Mouse (Mus musculus) lung, postnatal 0 days (tissue): ENCODE data around the gene Itgam.

Experiments
- CTCF ChIP-seq: IDR thresholded peaks from 2 replicates; pipeline ENCODE4 v1.5.1; 2016; ENCODE audit warnings: antibody characterized with exemption, mild to moderate bottlenecking
- EP300 ChIP-seq: IDR thresholded peaks from 2 replicates; pipeline ENCODE4 v1.6.1; 2016; ENCODE audit warnings: antibody characterized with exemption, mild to moderate bottlenecking, control low read depth

DNA sequence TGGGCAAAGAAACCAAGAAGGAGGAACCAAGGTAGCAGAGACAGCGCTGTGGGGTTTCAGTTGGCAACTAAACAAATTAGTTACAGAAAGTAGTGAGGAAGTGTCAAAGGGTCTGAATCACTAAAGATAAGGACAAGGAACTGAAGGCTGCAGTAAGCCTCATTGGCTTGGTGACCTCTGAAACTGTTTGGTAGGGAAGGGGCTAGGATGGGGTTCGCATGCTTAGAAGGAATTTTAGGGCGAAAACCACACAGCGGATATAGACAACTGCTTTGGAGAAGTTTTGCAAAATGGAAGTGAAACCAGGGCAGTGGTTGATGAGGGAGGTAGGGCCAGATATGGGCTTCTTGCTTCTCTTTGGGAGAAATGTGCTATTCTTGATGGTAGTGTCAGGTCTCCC lies 13.6 kb upstream of the Itgam start:
- TF ChIP-seq CTCF (no peak), EP300 (no peak)
